Mouse (Mus musculus) gastrocnemius, adult 2 months (tissue): ENCODE measurements around the gene Ehd1. TPM values are rescaled to one million over a fixed set of nuclear protein-coding genes. Genes with fewer than 3 reads are reported as not detected.

Experiments used
- DNase-seq: peaks from one replicate; pipeline ENCODE4 v3.0.0; 2022
- H3K27ac ChIP-seq: fragments of 200-600 bp; 2 replicates; pipeline ENCODE4 v1.8.1; 2022; ENCODE audit warnings: mild to moderate bottlenecking
- H3K4me3 ChIP-seq: fragments of 200-600 bp; 2 replicates; pipeline ENCODE4 v1.8.1; 2022; ENCODE audit warnings: mild to moderate bottlenecking, moderate library complexity
- CTCF ChIP-seq: fragments of 200-600 bp; IDR thresholded peaks from 2 replicates; pipeline ENCODE4 v1.8.1; 2022; ENCODE audit warnings: antibody characterized with exemption, mild to moderate bottlenecking, moderate library complexity
- intact Hi-C: fragments of 180-260 bp; cut with DNase I; formaldehyde crosslinking; loops from one replicate; pipeline ENCODE4 v1.15.1; 2025
- microRNA-seq: library from miRNA; unstranded; fragments of <30 nt; microRNA quantifications from one replicate; pipeline ENCODE4 v1.2.0, GENCODE M21; 2021
- total RNA-seq, 2 experiments: library from RNA; stranded (reverse); gene quantifications; 2 replicates each; pipeline ENCODE4 v1.2.3; 2021

The Ehd1 gene
- total RNA-seq, 2 experiments from 2014 or later, result 28.4 to 32.3 TPM

DNA sequence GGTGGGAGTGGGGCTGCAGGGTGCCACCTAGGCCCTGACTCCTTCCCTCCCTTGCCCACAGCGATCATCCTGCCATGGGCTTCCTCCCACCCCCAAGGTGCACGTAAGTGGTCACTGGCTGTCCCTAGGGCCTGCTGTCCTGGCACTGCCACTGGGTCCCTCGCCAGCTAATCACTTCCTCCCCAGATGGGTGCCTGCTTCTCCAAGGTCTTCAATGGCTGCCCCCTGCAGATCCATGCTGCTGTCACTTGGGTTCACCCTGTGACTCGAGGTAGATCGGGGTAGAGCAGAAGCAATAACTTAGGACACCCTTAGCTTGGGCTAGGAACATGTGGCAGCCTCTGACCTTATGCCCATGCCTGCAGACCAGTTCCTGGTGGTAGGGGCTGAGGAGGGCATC lies 69.5 kb downstream of the Ehd1 start:
- no peak for DNase-seq
- Histone ChIP-seq H3K4me3 (peak overlapping the region; percentile 3; the same call in 1 of the 2 replicates), H3K27ac (no peak overlapping the region; the same call in 1 of the 2 replicates)
- no peak for TF ChIP-seq CTCF
- intact Hi-C loops, result no loop called here

DNA sequence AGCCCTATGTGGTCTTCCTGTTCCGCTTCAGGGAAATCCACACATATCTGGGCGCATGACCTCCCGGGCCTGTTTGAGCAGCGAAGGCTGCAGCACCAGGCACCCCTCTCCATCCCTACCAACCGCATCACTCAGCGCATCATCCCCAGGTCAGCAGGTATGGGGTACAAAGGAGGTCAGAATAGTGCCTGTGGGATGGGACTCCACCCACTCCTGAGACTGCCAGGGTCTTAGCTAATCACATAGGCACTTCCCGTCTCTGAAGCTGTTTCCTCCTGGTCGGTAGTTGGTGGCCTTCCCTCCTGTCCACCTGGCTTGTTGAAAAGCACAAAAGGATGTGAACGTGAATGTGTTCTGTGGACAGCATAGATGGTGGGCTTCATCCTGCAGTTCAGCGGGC lies 70.1 kb downstream of the Ehd1 start:
- intact Hi-C loops, result no loop called here
- peak; percentile 17 for DNase-seq
- no peak for TF ChIP-seq CTCF
- peak overlapping the region; percentile 3; the same call in 1 of the 2 replicates for H3K4me3 ChIP-seq
- no peak overlapping the region for H3K27ac ChIP-seq

DNA sequence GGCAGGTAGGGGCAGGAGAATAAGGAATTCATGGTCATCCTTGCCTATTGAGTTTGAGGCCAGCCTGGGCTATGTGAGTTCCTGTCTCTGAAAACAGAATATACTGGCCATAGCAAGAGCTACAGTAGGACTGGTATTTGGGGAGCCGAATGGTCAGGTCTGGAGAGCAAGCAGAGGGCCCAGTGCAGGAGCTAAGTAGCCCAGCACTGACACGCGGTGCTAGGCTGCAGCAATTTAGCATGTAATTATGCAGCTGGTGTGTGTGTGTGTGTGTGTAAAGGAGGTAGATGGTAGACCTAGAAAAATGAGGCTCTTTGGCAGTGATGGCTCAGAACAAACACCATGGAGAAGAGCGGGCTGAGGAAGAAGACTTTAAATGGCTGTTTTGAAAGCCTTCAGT lies 71.1 kb downstream of the Ehd1 start:
- H3K4me3 ChIP-seq, result no peak overlapping the region
- peak; percentile 11 for DNase-seq
- no peak for TF ChIP-seq CTCF
- no peak overlapping the region for H3K27ac ChIP-seq
- intact Hi-C loops, result no loop called here

DNA sequence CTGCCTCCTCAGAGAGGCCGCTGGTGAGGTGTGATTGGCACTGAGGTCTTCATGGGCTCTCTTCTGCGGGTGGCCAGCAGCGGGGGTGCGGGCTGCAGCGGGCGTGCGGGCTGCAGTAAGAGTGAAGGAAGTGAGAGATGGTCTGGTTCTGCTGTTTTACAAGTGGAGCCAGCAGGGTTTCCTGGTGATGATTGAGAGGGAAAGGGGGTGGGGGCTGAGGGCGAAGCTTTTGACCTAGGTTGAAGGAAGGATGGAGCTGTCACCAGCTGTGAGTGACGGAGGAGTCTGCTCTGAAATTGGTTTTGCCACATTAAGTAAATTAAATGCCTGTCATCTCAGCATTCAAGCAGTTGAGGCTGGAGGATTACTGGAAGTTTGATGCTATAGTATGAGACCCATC lies 72.2 kb downstream of the Ehd1 start:
- Histone ChIP-seq H3K4me3 (no peak overlapping the region), H3K27ac (0 out of 2 replicates have a peak overlapping the region, but pooled peaks have one; percentile 8)
- intact Hi-C loops, result no loop called here
- peak; percentile 14 for DNase-seq
- TF ChIP-seq CTCF, result no peak

DNA sequence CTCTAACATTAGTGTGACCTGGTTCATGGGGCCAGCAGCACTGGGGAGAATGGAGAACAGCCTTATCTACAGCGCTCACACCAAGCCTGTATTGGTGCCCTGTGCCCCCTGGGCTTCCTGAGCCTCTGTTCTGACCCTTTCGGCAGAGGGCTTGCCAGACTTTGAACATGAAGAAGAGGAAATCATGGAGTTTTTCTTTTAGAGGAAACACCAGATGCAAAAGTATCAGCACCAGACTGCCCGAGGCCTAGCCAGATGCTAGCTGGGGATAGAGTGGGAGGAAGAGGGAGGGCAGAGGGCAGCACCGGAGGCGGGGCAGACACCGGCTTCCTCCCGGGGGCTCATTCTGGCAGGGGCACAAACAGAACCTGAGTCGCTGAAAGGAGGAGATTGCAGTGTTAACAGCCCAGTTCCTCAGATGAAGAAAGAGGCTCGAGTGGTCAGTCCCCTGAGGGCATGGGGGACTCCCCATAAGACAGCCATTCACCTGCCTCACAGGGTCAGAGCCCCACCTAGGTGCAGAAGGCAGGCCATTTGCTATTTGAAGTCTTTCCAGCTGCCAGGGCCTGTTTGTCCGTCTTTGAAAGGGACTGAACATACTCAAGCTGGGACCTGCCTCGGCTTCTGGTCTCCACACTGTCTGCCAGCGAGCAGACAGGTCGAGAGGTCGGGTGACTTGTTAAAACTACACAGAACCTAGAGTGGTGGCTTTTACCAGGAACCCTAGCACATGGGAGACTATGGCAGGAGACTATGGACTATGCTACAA lies 72.9 kb downstream of the Ehd1 start:
- Histone ChIP-seq H3K4me3 (no peak overlapping the region), H3K27ac (peak overlapping the region; percentile 8; the same call in 1 of the 2 replicates)
- no peak for TF ChIP-seq CTCF
- intact Hi-C loops, result no loop called here
- peak; percentile 35 for DNase-seq

Small RNA genes lying within 50 kb of the gene (microRNA-seq; reads per million reads assigned to microRNA genes)
- gene Mir192 (126 reads per million, percentile 48 among the genes with 10 or more reads in this experiment), gene Mir194-2 (76.6 reads per million, percentile 39 among the genes with 10 or more reads in this experiment), gene Mir6989 (not detected)

Other genes starting within 250 kb of the Ehd1 start
- 10 to 100 TPM; 17.1 to 20.6 TPM for gene Syvn1, start 230.1 kb upstream of the Ehd1 start, total RNA-seq
- gene Mrpl49, start 218.9 kb upstream of the Ehd1 start, total RNA-seq, result 10 to 100 TPM; 24.6 to 30.9 TPM
- gene Fau, start 218.9 kb upstream of the Ehd1 start, total RNA-seq, result 100 to 1,000 TPM; 410 to 473 TPM
- gene Znhit2, start 215.5 kb upstream of the Ehd1 start, total RNA-seq, result 1 to 10 TPM; 8.3 to 8.5 TPM
- gene Tm7sf2, start 208.4 kb upstream of the Ehd1 start, total RNA-seq, result 1 to 10 TPM; 4.6 TPM
- gene Vps51, start 199.5 kb upstream of the Ehd1 start, total RNA-seq, result 10 to 100 TPM; 20.6 to 23.9 TPM
- not detected for gene Tmem262, start 196.7 kb upstream of the Ehd1 start, total RNA-seq
- not detected for gene Gm28374, start 194.5 kb upstream of the Ehd1 start, total RNA-seq
- gene Zfpl1, start 191.8 kb upstream of the Ehd1 start, total RNA-seq, result 10 to 100 TPM; 11.2 to 13.1 TPM
- not detected for gene Cdca5, start 191.7 kb upstream of the Ehd1 start, total RNA-seq
- gene AC131692.1, start 182.3 kb upstream of the Ehd1 start, total RNA-seq, result not detected
- not detected for gene Naaladl1, start 170.9 kb upstream of the Ehd1 start, total RNA-seq
- 1 to 10 TPM; 9.2 to 9.3 TPM for gene Sac3d1, start 158.1 kb upstream of the Ehd1 start, total RNA-seq
- gene Snx15, start 148.4 kb upstream of the Ehd1 start, total RNA-seq, result 10 to 100 TPM in 1 of 2 experiments, 1 to 10 TPM in 1; 9.0 to 10.0 TPM
- gene Batf2, start 135.7 kb upstream of the Ehd1 start, total RNA-seq, result under 1 TPM; 0.23 to 0.75 TPM
- gene Arl2, start 135.2 kb upstream of the Ehd1 start, total RNA-seq, result 10 to 100 TPM; 57.5 to 70.8 TPM
- not detected for gene Majin, start 92.3 kb upstream of the Ehd1 start, total RNA-seq
- not detected for gene Gpha2, start 50.3 kb upstream of the Ehd1 start, total RNA-seq
- 10 to 100 TPM; 35.6 to 37.7 TPM for gene Ppp2r5b, start 40.9 kb upstream of the Ehd1 start, total RNA-seq
- gene Atg2a, start 35.1 kb upstream of the Ehd1 start, total RNA-seq, result 10 to 100 TPM; 18.4 to 19.0 TPM
- gene Cdc42bpg, start 29.7 kb downstream of the Ehd1 start, total RNA-seq, result 1 to 10 TPM; 6.0 to 6.4 TPM
- gene Men1, start 58.3 kb downstream of the Ehd1 start, total RNA-seq, result 1 to 10 TPM; 7.0 to 7.8 TPM
- gene Map4k2, start 64.4 kb downstream of the Ehd1 start, total RNA-seq, result 10 to 100 TPM; 13.1 to 14.2 TPM
- gene Sf1, start 87.0 kb downstream of the Ehd1 start, total RNA-seq, result 10 to 100 TPM; 95.2 to 98.6 TPM
- gene Pygm, start 107.7 kb downstream of the Ehd1 start, total RNA-seq, result over 10,000 TPM in 1 of 2 experiments, 1,000 to 10,000 TPM in 1; 6,181 to 10,031 TPM
- gene Rasgrp2, start 122.6 kb downstream of the Ehd1 start, total RNA-seq, result 10 to 100 TPM; 14.9 to 24.6 TPM
- 1 to 10 TPM in 1 of 2 experiments, under 1 TPM in 1; 0.77 to 2.0 TPM for gene Nrxn2, start 142.0 kb downstream of the Ehd1 start, total RNA-seq